Mouse (Mus musculus) testis, adult 2 months (tissue): ENCODE measurements around the gene Hsf4.

ENCODE experiments used
- CTCF ChIP-seq: fragments of 200-500 bp; IDR thresholded peaks from 2 replicates; pipeline ENCODE4 v1.5.1; 2012; ENCODE audit warnings: low read depth, mild to moderate bottlenecking, inconsistent platforms, low read length, moderate library complexity; ENCODE audit not compliant: control insufficient read depth, insufficient read depth, insufficient replicate concordance
- POLR2A ChIP-seq: fragments of 200-500 bp; IDR thresholded peaks from 2 replicates; pipeline ENCODE4 v1.6.1; 2012; ENCODE audit warnings: low read depth, mild to moderate bottlenecking, inconsistent platforms, low read length, moderate library complexity; ENCODE audit not compliant: control insufficient read depth

GRCm38 (mm10) chr8:105303874-105304273 lies 34.3 kb downstream of the Hsf4 start:
- TF ChIP-seq POLR2A (no peak), CTCF (no peak)
